Mouse (Mus musculus): Measurements from ENCODE around the gene Rep15.

The Rep15 gene

DNA sequence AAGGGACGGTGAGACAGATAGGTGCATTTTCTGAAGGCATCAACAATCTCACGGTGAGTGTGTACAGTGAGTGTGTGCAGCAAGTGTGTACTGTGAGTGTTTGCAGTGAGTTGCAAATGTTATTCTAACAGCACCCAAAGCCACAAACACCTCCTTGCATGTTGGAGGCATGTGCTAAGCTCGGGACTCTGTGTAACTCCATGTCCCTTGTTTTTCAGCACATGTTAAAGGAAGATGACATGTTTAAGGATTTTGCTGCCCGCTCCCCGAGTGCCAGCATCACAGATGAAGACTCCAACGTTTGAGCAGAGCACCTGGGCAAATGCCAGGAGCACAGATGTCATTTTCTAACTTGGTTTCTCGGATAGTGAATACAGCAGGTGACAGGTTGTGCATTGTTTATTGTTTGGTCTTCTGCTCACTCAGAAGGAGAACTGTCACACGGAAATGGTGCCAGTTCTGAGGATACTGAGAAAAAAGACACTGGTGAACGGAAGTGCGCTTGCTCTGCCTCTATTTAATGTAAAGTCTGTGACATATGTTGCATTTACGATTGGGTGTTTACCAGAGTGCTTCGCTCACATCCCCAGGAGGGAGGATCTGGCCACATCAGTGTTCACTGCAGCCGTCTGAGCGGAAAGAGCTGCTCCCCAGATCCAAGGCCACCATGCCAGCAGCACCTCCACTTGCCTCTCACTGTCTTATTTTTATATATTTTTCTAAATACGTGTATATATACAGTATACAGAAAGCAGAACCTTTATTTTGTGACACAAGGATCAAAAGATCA, 2.1 kb upstream of the Rep15 start:
- DNase-seq, result no peak

DNA sequence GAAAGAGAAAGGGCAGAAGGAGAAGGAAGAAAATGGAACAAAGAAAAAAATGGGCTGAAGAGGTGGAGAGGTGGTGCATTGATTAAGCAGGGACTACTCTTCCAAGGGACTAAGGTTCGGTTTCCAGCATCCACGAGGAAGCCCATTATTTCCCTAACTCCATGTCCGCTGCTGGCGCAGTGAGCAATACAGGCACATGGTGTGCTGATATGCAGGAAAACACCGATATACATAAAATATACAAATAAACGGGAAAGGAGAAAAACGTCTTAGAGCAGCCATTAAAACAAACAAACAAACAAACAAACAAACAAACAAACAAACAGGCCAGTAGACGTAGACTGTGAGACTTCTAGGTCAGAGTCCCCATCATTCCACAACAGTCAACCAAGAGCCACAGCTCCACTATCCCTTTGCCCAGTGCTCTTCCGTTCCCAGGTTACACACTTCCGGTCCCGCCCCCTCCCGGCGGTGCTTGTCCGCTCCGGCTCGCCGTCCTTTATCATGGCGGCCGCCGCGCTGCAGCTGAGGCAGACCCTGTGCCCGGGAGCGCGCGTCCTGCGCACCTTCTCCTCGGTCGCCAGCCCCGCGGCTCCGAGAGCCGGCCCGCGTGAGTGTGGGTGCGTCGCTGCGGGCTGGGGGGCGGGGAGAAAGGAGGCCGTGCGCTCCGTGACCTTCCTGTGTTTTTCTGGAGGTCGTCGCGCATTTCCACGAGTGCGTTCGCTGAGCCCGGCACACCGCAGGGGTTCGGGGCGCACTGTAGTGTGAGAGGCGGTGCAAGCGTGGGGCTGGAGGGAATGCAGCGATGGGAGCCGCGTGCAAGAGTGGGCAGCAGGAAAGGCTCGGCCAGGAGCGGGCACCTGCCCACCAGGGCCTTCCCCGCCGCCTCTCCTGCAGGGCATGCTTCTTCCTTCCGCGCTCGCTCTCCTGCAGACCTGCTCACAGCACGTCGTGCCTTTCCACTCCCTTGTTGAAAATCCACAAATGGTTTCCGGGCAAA, 10.2 kb downstream of the Rep15 start, which contains the start of gene Mrps35:
TSS of gene Mrps35 (plus strand) at position 474 of the 1,000 bp plus-strand sequence.
- DNase-seq, result peak; percentile 92

DNA sequence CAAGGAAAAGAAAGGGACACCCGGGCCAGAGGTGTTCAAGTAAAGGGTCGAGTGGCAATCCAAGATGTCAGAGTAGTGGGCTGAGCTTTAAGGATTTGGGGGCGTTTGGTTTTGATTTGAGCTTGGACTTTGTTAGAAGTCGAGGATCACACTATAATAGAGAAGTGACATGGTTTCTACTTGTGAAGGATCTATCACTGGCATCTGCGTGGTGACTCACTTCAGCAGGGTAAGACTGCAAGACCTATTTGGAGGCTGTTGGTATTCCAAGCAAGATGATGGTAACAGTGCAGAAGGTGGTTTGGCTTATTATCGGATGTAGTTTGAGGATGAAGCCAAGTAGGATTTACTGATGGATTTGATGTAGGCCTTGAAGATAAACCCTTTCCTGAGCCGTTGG, 11.2 kb downstream of the Rep15 start:
- DNase-seq, result no peak

DNA sequence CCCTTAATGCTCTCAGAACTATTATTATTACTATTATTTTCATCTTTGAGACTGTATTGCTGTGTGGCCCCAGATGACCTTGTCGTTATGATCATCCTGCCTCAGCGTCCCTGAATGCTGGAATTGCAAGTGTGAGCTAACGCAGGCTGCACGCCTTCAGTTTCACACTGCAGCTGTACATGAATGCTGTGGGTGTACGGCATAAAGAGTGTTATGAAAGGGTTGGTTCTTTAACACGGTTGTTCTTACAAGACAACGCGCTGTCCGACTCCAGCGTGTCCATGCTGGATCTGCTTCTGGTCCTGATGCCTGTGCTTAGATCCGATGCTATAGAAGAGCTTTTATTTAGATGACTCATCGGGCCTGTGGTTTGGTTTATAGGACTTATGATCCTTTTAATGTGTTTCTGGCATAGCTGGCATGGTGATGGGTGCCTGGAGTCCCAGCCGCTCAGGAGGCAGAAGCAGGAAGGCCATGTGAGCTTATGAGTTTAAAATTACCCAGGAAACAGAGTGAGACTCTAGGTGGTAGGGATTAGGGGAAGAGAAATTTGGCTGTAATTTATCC, 16.9 kb downstream of the Rep15 start:
- DNase-seq, result peak; percentile 44

DNA sequence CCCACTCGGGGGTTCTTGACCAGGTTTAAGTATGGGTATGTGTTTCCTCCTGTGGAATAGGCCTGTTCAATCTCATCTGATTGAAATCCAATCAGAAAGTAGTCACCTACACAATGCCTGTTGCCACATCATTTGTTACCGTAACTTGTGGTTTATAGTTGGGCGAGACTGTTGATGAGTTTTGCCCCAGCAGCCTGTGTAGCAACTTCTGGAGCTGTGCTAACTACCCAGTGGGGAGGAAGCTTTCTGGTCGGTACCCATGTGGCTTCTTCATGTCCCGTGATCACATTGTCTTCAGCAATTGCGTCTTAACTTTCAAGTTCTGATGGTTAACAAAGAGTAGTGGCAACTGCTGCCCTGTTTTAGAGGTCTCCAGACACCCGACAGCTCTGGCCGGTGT, 19.3 kb downstream of the Rep15 start:
- DNase-seq, result no peak

DNA sequence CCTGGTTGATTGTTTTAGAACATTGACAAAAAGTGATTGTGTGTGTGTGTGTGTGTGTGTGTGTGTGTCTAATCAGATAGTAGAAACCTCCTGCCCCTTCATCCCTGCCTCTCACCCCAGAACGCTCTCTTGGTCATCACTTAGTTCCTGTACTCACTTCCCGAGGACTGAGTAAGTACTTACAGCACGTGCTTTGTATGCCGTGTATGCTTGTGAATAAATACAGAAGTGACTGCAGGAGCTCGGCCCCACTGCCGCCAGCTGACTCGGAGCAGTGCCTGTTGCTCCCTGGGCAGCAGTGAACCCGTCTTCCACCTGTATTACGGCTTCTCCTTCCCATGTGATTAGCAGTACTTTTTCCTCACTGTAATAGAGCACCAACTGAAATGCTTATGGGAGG, 20.1 kb downstream of the Rep15 start:
- no peak for DNase-seq

DNA sequence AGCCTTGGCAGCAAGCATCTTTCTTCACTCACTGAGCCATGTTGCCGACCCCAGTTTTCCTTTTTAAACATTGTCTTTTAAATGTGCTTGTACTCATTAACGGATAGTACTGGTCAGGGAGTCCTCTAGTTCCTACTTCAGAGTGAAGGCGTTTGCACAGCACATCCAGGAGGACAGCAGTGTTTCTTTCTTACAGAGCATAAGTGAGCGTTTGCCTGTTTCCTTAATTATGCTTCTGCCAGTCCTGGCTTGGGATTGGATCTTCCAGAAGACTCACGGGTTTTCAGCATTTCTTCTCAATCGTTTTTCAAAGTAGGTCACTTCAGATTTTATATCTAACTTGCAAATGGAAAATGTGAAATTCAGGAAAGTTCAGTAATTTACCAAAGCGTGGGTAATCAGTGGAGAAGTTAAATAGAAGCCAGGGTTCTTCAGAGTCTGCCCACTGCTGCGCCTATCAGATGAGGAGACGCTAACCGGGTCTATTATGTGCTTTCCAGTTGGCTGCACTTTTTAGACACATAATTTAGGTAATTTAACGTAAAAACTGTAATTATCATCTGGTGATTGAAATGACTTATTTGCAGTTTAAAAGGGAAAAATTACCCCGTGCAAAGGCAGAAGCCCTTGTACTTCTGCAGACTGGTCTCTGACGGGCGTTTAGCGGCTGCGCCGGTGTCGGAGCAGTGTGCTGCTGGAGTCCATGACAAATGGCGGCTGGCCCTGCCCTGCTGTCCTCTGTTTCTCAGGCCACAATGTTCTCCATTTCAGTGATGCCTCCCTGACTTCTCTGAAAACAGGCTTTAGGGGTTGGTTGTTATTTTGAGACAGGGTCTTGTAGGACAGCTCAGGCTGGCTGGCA, 21.6 kb downstream of the Rep15 start:
- no peak for DNase-seq

DNA sequence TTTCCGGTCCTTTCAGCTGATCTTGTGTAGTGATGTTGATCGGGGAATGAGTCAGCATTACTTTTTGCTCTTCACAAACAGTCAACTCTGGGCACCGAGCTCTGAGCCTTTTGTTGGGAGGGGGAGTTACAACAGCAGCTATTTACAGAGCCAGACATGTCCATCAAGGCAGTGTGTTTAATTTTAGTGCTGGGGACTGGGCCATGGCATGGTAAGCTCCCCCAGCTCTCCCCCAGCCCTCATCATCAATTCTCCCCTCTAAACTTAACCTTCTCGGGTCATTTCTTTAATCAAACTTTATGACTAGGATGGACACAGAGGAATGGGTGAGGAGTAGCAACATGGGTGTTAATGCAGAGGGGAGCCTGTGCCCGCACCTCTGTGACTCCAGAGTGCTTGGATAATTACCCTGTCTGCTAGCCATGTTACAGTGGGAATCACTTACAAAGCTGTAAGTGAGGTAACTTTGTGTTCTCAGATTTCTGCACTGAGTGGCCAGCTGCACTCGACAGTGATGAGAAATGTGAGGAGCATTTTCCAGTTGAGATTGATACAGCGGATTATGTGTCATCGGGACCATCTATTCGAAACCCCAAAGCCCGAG, 23.1 kb downstream of the Rep15 start:
- DNase-seq, result no peak

DNA sequence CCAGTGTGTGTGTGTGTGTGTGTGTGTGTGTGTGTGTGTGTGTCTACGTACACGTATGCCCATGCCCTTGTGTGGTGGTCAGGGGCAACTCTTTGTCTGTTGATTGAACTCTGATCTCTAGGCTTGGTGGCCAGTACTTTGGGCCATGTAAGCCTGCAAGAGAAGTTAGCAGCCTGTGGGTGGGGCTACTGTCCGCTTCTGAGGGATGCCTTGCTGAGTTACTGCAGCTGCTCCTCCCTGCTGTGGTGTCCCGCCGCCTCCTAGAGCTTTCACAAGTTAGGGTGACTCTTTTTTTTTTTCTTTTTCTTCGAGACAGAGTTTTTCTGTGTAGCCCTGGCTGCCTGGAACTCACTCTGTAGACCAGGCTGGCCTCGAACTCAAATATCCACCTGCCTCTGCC, 26.9 kb downstream of the Rep15 start:
- DNase-seq, result no peak

DNA sequence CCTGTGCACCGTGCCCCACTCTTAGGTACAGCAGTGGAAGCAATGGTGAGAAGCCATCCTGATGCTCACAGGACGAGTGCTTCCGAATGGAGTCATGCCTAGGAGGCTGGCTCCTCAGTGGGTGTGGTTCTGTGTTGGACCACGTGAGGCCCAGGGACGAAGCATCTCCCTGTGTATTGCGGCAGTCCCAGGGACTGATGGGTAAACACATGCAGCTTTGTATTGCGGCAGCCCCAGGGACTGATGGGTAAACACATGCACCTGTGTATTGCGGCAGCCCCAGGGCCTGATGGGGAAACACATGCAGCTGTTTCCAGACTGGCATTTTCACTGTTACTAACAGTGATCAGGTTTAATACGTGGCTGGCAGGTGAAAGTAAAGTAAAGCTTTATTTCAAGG, 29.2 kb downstream of the Rep15 start:
- no peak for DNase-seq

DNA sequence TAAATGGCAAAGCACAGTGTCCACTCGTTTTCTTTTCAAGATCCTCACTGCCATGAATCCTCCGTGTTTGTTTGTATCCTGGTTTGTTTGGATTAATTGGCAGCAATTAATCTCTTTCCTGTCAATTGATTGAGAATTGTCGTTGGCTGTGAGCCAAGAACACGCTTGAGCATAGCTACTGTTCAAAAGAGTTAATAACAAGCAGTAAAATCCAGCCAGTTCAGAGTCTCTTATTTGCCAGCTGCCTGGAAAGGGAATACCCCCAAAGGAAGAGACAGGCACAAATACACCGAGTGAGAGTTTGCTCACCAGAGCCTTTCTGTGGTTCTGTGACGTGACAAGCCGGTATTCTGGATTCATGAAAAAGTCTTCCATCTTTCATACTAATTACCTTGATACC, 29.6 kb downstream of the Rep15 start:
- DNase-seq, result no peak

DNA sequence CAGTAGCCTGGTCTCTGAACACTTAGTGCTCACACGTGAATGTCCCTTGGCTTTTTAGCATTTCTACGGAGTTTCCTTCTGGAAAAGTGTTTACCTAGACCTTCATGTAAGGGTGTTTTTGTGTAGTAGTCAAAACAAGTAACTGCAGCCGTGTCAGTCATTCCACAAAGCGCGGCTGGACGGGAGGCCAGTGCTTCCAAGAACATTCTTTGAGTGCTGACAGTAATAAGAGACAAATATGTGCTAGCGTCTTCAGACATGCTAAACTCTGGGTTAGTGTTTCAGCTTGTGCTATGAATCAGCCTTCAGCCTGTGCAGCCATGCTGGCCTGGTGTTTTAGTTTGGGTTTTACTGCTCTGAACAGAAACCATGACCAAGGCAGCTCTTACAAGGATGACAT, 30.3 kb downstream of the Rep15 start:
- DNase-seq, result no peak

DNA sequence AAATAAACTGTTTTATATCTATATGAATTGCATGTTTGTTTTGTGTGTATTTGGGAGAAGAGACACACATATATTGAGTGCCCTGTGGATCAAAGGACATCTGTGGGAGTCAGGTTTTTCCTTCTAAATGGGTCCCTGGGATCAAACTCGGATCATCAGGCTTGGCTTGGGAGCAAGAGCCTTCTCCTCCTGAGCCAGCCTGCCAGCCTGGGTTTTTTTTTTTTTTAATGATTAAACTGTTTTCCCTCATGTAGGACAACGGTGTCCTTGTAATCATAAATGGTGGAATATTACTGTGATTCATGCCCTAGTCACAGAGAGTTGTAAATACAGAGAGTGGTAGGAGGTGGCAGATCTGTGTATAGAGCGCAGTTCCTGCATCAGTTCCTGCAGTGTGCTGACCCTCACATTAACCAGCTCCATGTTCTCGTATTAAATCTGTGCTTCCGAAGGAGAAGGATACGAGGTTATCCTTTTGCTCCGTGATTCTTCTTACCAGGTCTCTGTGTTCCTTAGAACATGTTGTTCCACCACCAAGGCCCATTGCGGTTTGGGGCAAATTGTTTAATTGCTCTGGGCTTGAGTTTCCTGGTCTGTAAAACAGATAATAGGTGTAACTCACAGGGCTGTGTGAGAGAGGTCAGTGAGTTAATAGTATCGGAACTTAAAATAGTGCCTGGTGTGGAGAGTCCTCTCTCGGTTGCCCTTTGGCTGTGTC, 32.0 kb downstream of the Rep15 start:
- DNase-seq, result no peak

DNA sequence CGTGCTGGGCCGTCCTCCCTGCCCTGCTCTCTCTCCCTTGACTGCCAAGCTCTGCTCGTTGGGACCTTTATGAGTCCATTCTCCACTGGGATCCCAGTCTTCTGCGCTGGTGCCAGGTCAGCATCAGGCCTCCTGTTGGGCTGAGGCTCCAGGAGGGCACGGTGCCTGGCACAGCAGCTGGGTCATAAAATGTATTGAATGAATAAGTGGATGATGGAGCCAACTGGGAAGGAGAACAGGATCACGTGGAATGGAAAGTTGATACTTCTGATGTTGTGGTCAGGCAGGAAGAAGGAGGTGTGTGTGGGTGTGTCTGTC, 32.5 kb downstream of the Rep15 start:
- DNase-seq, result no peak

DNA sequence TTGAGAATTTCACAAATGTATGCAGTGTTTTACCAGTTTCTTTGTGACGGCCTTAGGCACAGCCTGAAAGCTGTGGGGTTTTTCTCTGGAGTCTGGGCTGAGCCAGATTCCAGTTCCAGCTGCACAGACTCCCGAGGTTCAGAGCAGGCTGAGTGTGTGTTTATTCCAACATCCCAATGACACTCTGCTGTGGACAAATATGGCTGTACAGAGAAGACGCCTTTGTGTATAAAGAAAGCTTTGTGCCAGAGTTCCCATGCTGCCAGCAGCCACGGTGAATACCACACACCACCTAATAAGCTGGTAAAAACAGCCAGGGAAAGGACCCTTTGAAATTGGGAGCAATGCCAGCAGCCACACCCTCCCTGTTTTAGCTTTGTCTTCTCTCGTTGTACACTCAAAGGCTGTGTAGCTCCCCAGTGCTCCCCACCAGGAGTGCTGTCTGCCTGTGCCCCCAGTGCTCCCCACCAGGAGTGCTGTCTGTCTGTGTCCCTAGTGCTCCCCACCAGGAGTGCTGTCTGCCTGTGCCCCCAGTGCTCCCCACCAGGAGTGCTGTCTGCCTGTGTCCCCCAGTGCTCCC, 43.5 kb downstream of the Rep15 start:
- no peak for DNase-seq

DNA sequence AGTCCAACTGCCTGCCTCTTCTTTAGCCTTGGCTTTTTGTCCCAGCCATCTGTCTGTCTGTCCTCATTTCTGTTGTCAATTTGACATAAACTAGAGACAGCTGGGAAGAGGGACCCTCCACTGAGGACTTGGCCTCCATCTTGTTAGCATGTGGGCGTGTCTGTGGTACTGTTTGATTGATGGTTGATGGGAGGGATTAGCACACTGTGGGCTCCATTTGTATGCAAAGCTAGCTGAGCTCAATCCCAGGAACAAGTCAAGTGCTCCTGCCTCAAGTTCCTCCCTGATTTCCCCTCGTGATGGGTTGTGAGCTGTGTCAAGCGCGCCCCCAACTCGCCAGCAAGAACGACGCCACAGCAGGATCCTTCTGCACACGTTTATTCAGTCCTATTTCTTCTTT, 44.5 kb downstream of the Rep15 start:
- no peak for DNase-seq

DNA sequence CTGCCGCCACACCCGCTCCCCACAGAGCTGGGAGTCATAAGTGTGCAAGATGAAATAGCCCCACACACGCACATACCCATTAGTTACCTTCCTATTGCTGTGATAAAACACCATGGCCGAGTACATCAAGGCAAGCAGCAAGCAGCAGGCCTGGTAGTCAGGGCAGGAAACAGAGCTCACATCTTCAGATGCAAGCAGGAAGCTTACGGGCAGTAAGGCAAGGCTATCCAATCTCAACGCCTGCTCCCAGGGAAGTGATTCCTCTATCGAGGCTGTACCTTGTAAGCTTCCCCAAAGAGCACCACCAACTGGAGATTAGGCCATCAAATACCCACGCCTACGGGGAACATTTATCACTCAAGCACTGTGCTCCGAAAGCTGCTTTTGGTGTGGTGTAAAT, 47.5 kb downstream of the Rep15 start:
- DNase-seq, result no peak

Measured in right cerebral cortex, adult 18-20 months (tissue).